Mouse (Mus musculus) activated CD4-positive, CD25-positive, alpha-beta regulatory T cell, adult 9 weeks (primary cell): ENCODE results near the gene Nrtn. TPM values are rescaled to one million over a fixed set of nuclear protein-coding genes. Genes with fewer than 3 reads are reported as not detected.

Source experiments
- polyA plus RNA-seq: library from polyadenylated mRNA; unstranded; fragments of 100-300 nt; shearing (Covaris generic); gene quantifications from one replicate; pipeline ENCODE4 v1.2.1, GENCODE M21; 2017

Nrtn gene
- not detected for polyA plus RNA-seq

GRCm38 (mm10) chr17:56757416-56758123, at the start of gene Nrtn:
TSS of gene Nrtn (minus strand) at chr17:56757530.

GRCm38 (mm10) chr17:56769950-56770349, 12.6 kb upstream of the Nrtn start, which contains the start of gene Prr22:
TSS of gene Prr22 (plus strand) at chr17:56770250.

GRCm38 (mm10) chr17:56764474-56765354, 7.4 kb upstream of the Nrtn start, which contains the start of gene Dus3l:
TSS of gene Dus3l (plus strand) at chr17:56764757.

GRCm38 (mm10) chr17:56717363-56718058, 39.8 kb downstream of the Nrtn start, which contains the start of the genes Ndufa11 and Vmac:
TSS of gene Ndufa11 (plus strand) at chr17:56717767.
TSS of gene Vmac (minus strand) at chr17:56718022.

Other genes with a start within 250 kb of the Nrtn start
- not detected for gene Znrf4, start 245.1 kb downstream of the Nrtn start, polyA plus RNA-seq
- 1.2 TPM for gene Gm20219, start 203.1 kb downstream of the Nrtn start, polyA plus RNA-seq
- gene Safb2, start 172.9 kb downstream of the Nrtn start, polyA plus RNA-seq, result 187 TPM
- gene Safb, start 172.7 kb downstream of the Nrtn start, polyA plus RNA-seq, result 154 TPM
- gene 2410015M20Rik, start 147.8 kb downstream of the Nrtn start, polyA plus RNA-seq, result 219 TPM
- gene Rpl36, start 144.1 kb downstream of the Nrtn start, polyA plus RNA-seq, result 2,149 TPM
- gene Lonp1, start 130.6 kb downstream of the Nrtn start, polyA plus RNA-seq, result 8.1 TPM
- 3.9 TPM for gene Catsperd, start 129.4 kb downstream of the Nrtn start, polyA plus RNA-seq
- gene Ranbp3, start 84.2 kb downstream of the Nrtn start, polyA plus RNA-seq, result 111 TPM
- 290 TPM for gene Ndufa11, start 39.8 kb downstream of the Nrtn start, polyA plus RNA-seq
- 4.2 TPM for gene Vmac, start 39.5 kb downstream of the Nrtn start, polyA plus RNA-seq
- 56.0 TPM for gene Dus3l, start 7.2 kb upstream of the Nrtn start, polyA plus RNA-seq
- gene Prr22, start 12.7 kb upstream of the Nrtn start, polyA plus RNA-seq, result 1.6 TPM
- gene Rfx2, start 73.5 kb upstream of the Nrtn start, polyA plus RNA-seq, result 1.5 TPM
- gene Acsbg2, start 116.9 kb upstream of the Nrtn start, polyA plus RNA-seq, result not detected
- gene 1700061G19Rik, start 117.9 kb upstream of the Nrtn start, polyA plus RNA-seq, result not detected
- 4.7 TPM for gene Mllt1, start 177.9 kb upstream of the Nrtn start, polyA plus RNA-seq
- gene Acer1, start 224.6 kb upstream of the Nrtn start, polyA plus RNA-seq, result not detected
- 79.5 TPM for gene Clpp, start 232.8 kb upstream of the Nrtn start, polyA plus RNA-seq
- gene Alkbh7, start 239.8 kb upstream of the Nrtn start, polyA plus RNA-seq, result 43.6 TPM
- gene Pspn, start 242.5 kb upstream of the Nrtn start, polyA plus RNA-seq, result 1.0 TPM